Mouse (Mus musculus) hematopoietic stem cell, adult 5-6 weeks (primary cell): ENCODE measurements around the gene Rspo1. TPM values are rescaled to one million over a fixed set of nuclear protein-coding genes. Genes with fewer than 3 reads are reported as not detected.

Experiments used
- total RNA-seq: library from RNA; stranded (forward); fragments of 172-1452, 232-1000 nt; gene quantifications from 2 replicates; pipeline ENCODE4 v1.2.3, GENCODE M21; 2017

Rspo1 gene
- total RNA-seq, 1 experiment from 2014 or later = not detected

Other genes starting within 250 kb of the Rspo1 start
- 33.5 and 42.3 TPM in 2 replicates for gene Inpp5b, start 244.6 kb upstream of the Rspo1 start, total RNA-seq
- 24.5 and 35.9 TPM in 2 replicates for gene Mtf1, start 184.3 kb upstream of the Rspo1 start, total RNA-seq
- 37.7 and 54.7 TPM in 2 replicates for gene Yrdc, start 135.8 kb upstream of the Rspo1 start, total RNA-seq
- gene 1110065P20Rik, start 135.2 kb upstream of the Rspo1 start, total RNA-seq = 6.4 and 7.6 TPM in 2 replicates
- gene Maneal, start 124.3 kb upstream of the Rspo1 start, total RNA-seq = not detected in 2 replicates
- gene Epha10, start 105.5 kb upstream of the Rspo1 start, total RNA-seq = not detected in 2 replicates
- 14.3 and 15.4 TPM in 2 replicates for gene 9930104L06Rik, start 49.4 kb upstream of the Rspo1 start, total RNA-seq
- gene Cdca8, start 47.1 kb upstream of the Rspo1 start, total RNA-seq = 69.7 and 89.3 TPM in 2 replicates
- 161 and 225 TPM in 2 replicates for gene Gnl2, start 30.2 kb downstream of the Rspo1 start, total RNA-seq
- gene Dnali1, start 79.3 kb downstream of the Rspo1 start, total RNA-seq = not detected in 2 replicates
- 26.7 and 36.9 TPM in 2 replicates for gene Snip1, start 80.2 kb downstream of the Rspo1 start, total RNA-seq
- gene Meaf6, start 98.7 kb downstream of the Rspo1 start, total RNA-seq = 44.0 and 68.0 TPM in 2 replicates
- 7.0 and 11.4 TPM in 2 replicates for gene Zc3h12a, start 141.4 kb downstream of the Rspo1 start, total RNA-seq